Mouse (Mus musculus) forebrain, postnatal 0 days (tissue): ENCODE data around the gene Klrb1b. TPM values are rescaled to one million over a fixed set of nuclear protein-coding genes. Genes with fewer than 3 reads are reported as not detected.
"Not testable (repeated sequence)": the region's sequence is repeated elsewhere in the genome, so short reads cannot be mapped to it uniquely, and the experiment has no call there.

Source experiments
- ATAC-seq: fragments of 200-750 bp; cut with Nextera tagmentation; 2 replicates; pipeline ENCODE4 v1.8.0; 2017; ENCODE audit warnings: mild to moderate bottlenecking, moderate library complexity
- DNase-seq: peaks from one replicate; pipeline ENCODE4 v3.0.0-alpha.2; 2015
- H3K27ac ChIP-seq: fragments of 300-500 bp; sonication (generic); 2 replicates; pipeline ENCODE4 v1.5.1; 2014; ENCODE audit warnings: low read depth, mild to moderate bottlenecking, antibody characterized with exemption, low read length, moderate library complexity, mixed read lengths
- H3K27me3 ChIP-seq: fragments of 300-500 bp; sonication (generic); 2 replicates; pipeline ENCODE4 v1.6.1; 2014; ENCODE audit warnings: mild to moderate bottlenecking, low read length, mixed read lengths; ENCODE audit not compliant: insufficient read depth
- H3K36me3 ChIP-seq: fragments of 300-500 bp; sonication (generic); 2 replicates; pipeline ENCODE4 v1.6.1; 2014; ENCODE audit warnings: mild to moderate bottlenecking, moderate library complexity; ENCODE audit not compliant: insufficient read depth
- H3K4me1 ChIP-seq: fragments of 300-500 bp; sonication (generic); 2 replicates; pipeline ENCODE4 v1.6.1; 2014; ENCODE audit warnings: antibody characterized with exemption; ENCODE audit not compliant: insufficient read depth
- H3K4me2 ChIP-seq: fragments of 300-500 bp; sonication (generic); 2 replicates; pipeline ENCODE4 v1.6.1; 2014; ENCODE audit warnings: low read depth, mild to moderate bottlenecking, moderate library complexity
- H3K4me3 ChIP-seq: fragments of 300-500 bp; sonication (generic); 2 replicates; pipeline ENCODE4 v1.5.1; 2014; ENCODE audit warnings: low read depth, low read length, mixed read lengths
- H3K9ac ChIP-seq: fragments of 300-500 bp; sonication (generic); 2 replicates; pipeline ENCODE4 v1.6.1; 2014; ENCODE audit warnings: mild to moderate bottlenecking
- H3K9me3 ChIP-seq: fragments of 300-500 bp; sonication (generic); 2 replicates; pipeline ENCODE4 v1.6.1; 2016; ENCODE audit warnings: low read length
- CTCF ChIP-seq: sonication (generic); IDR thresholded peaks from 2 replicates; pipeline ENCODE4 v1.5.1; 2016; ENCODE audit warnings: antibody characterized with exemption, control low read depth, low read depth
- WGBS: fragments of 180-500 bp; shearing (Covaris S2); extraction: QIAGEN DNeasy Blood & Tissue Kit; methylation state at CpG from one replicate; pipeline ENCODE4 v1.1.7; 2014; 5-methylcytosine and 5-hydroxymethylcytosine counted together
- polyA plus RNA-seq: library from polyadenylated mRNA; unstranded; fragments of >200 nt; fragmentation: Nextera tagmentation; extraction: Ambion mirVana; gene quantifications from 2 replicates; pipeline ENCODE4 v1.2.1, GENCODE M21; 2015
- total RNA-seq: library from RNA; depleted of rRNA; stranded (reverse); fragments of >200 nt; gene quantifications from 2 replicates; pipeline ENCODE4 v1.2.3, GENCODE M21; 2014

Gene Klrb1b
- total and polyA plus RNA-seq, 2 experiments from 2014 or later = not detected

DNA sequence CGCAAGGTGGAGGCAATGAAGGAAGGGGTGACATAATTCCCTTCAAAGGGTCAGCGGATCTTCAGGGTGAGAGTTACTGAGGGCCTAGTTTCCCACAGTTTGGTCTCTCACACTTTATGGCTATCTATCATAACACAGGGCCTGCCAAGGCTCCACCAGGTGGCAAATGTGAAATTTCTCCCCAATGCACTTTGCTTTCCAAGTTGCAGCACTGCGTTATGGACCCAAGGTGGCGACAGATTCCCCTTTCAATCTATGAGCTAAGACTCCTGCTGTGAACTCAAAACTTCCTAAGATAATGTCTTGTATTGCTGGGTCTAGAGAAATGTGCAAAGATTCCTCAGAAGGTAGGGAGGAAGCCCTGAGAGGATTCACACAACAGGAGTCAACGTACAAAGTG lies 17.6 kb downstream of the Klrb1b start:
- WGBS = 88% methylated on average over 5 of the region's 5 CpGs
- ATAC-seq (peak; percentile 25; the same call in 1 of the 2 replicates), DNase-seq (peak; percentile 68)
- Histone ChIP-seq H3K27ac (no peak overlapping the region), H3K4me3 (no peak overlapping the region), H3K36me3 (no peaks in the 10 kb centered on the region), H3K4me1 (no peaks in the 10 kb centered on the region), H3K9ac (no peak overlapping the region), H3K4me2 (no peak overlapping the region), H3K27me3 (no peaks in the 10 kb centered on the region), H3K9me3 (no peaks in the 10 kb centered on the region)
- peak; percentile 69 for TF ChIP-seq CTCF

GRCm38 (mm10) chr6:128807021-128807420 lies 19.1 kb downstream of the Klrb1b start:
- ATAC-seq (no peak), DNase-seq (no peak)
- TF ChIP-seq CTCF = peak; percentile 52; the same call in 1 of the 2 replicates
- H3K4me3 ChIP-seq = no peak overlapping the region
- H3K9ac ChIP-seq = no peak overlapping the region
- no peaks in the 10 kb centered on the region for H3K9me3 ChIP-seq
- no peaks in the 10 kb centered on the region for H3K36me3 ChIP-seq
- H3K27ac ChIP-seq = no peak overlapping the region
- WGBS = 61% methylated on average over 3 of the region's 3 CpGs
- H3K27me3 ChIP-seq = no peaks in the 10 kb centered on the region
- no peaks in the 10 kb centered on the region for H3K4me1 ChIP-seq
- H3K4me2 ChIP-seq = no peak overlapping the region

- WGBS = 59% methylated on average over 7 of the region's 7 CpGs
- H3K4me2 ChIP-seq, H3K27me3 ChIP-seq, H3K4me3 ChIP-seq, H3K36me3 ChIP-seq, H3K9me3 ChIP-seq, H3K9ac ChIP-seq, H3K4me1 ChIP-seq: not testable (repeated sequence)
- peak overlapping the region; percentile 36; the same call in 1 of the 2 replicates for H3K27ac ChIP-seq
- peak; percentile 70 for DNase-seq
- ATAC-seq = peak; percentile 7; the same call in 1 of the 2 replicates
- TF ChIP-seq CTCF = peak; percentile 63
Observed at GRCm38 (mm10) chr6:128804823-128805640, 21.1 kb downstream of the Klrb1b start.

- H3K4me3 ChIP-seq = peak overlapping the region; percentile 45
- peak; percentile 92 for ATAC-seq
- H3K27me3 ChIP-seq = no peaks in the 10 kb centered on the region
- no peaks in the 10 kb centered on the region for H3K4me1 ChIP-seq
- H3K36me3 ChIP-seq = no peaks in the 10 kb centered on the region
- peak; percentile 100 for DNase-seq
- peak overlapping the region; percentile 82 for H3K27ac ChIP-seq
- H3K4me2 ChIP-seq = peak overlapping the region; percentile 55
- peak; percentile 99 for TF ChIP-seq CTCF
- WGBS = 6% methylated on average over 26 of the region's 26 CpGs
- H3K9ac ChIP-seq = peak overlapping the region; percentile 62
- H3K9me3 ChIP-seq = no peaks in the 10 kb centered on the region
Observed at GRCm38 (mm10) chr6:128802999-128803857, 22.9 kb downstream of the Klrb1b start.

- no peak for DNase-seq
- TF ChIP-seq CTCF = no peak
- peak overlapping the region; percentile 82 for H3K27ac ChIP-seq
- H3K4me1 ChIP-seq = no peaks in the 10 kb centered on the region
- H3K9me3 ChIP-seq = no peaks in the 10 kb centered on the region
- peak overlapping the region; percentile 62 for H3K9ac ChIP-seq
- WGBS = 7% methylated on average over 10 of the region's 10 CpGs
- H3K27me3 ChIP-seq = no peaks in the 10 kb centered on the region
- peak overlapping the region; percentile 45 for H3K4me3 ChIP-seq
- no peaks in the 10 kb centered on the region for H3K36me3 ChIP-seq
- H3K4me2 ChIP-seq = peak overlapping the region; percentile 55
- ATAC-seq = peak; percentile 42
Observed at GRCm38 (mm10) chr6:128802557-128802956, 23.6 kb downstream of the Klrb1b start.

- WGBS = 77% methylated on average over 5 of the region's 5 CpGs
- not testable (repeated sequence) for H3K36me3 ChIP-seq, ATAC-seq, H3K9ac ChIP-seq, DNase-seq, H3K27me3 ChIP-seq, H3K9me3 ChIP-seq, H3K4me3 ChIP-seq, H3K4me1 ChIP-seq, H3K27ac ChIP-seq
- H3K4me2 ChIP-seq = 0 out of 2 replicates have a peak overlapping the region, but pooled peaks have one; percentile 10
Observed at GRCm38 (mm10) chr6:128800696-128801095, 25.4 kb downstream of the Klrb1b start.

DNA sequence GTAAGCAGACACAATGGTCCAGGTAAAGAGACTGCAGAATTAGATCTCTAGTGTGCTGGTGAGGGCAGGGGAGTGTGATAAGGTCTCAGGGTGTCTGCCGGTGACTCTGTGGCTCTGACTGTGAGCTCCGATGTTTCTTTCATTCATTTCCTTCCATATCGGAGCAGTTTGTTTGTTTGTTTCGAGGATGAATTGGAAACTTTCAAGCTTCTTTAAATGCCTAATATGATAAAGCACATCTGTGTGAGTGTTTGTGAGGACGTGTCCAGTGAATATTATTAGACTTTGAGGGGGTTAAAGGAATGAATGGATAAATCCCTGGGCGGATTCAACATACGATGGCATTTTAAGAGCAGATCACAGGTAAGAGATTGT lies 26.2 kb downstream of the Klrb1b start:
- peak overlapping the region; percentile 74 for H3K9ac ChIP-seq

More for the DNA sequence above, 26.2 kb downstream of the Klrb1b start:
- Histone ChIP-seq H3K36me3 (no peaks in the 10 kb centered on the region), H3K27me3 (no peaks in the 10 kb centered on the region), H3K27ac (peak overlapping the region; percentile 91), H3K4me2 (peak overlapping the region; percentile 45), H3K4me1 (no peaks in the 10 kb centered on the region), H3K9me3 (no peaks in the 10 kb centered on the region), H3K4me3 (peak overlapping the region; percentile 61)
- ATAC-seq (no peak), DNase-seq (no peak)
- 0 out of 2 replicates have a peak, but pooled peaks have one; percentile 17 for TF ChIP-seq CTCF
- 17% methylated on average over 7 of the region's 7 CpGs for WGBS
